In the genomic region with DNA sequence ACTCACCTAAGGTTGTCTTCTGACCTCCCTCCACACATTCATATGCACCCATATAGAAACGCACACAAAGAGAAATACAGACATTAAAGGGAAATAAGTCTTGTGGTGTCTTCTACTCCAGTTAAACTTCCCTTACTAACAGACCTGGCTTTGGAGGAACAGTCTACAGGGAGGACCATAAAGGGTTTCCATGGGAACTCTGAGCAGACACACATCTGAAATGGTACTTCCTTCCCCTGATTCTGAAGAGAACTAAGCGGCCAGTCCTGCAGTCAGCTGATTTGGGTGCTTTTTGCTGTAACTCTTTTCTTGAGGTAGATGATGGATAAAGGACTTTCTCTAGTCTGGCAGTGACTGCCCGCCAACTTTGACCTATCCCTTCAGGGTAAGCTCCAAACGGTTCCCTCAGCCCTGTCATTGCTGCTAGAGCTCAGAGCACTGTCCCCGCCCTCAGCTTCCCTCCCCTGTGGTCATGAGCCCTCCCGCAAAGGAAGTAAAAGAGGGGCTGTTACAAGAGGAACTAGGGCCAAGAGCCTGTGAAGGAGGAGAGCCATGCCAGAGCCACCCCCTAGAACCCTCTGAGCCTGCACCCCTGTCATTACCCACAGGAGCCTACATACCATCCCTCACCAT, we compare ENCODE assay signal across 8 mouse cellular contexts. TPM values are rescaled to one million over a fixed set of nuclear protein-coding genes. Genes with fewer than 3 reads are reported as not detected.
A peak's percentile ranks its signal among the peaks of the same experiment; 100 is the strongest.
DNase-seq lines count a peak whose midpoint lies in the region; ATAC-seq and TF ChIP-seq lines count a peak whose summit lies in the region.

A gene (plus strand): TSS at position 485 of the 633 bp plus-strand sequence.

- H3K27ac ChIP-seq in lung, postnatal 0 days (ENCODE audit: low read length) = no peak within 1 kb of the TSS
- no peak within 1 kb of the TSS for H3K27ac ChIP-seq in forebrain, embryonic 12.5 days

- no peak within 1 kb of the TSS for H3K9ac ChIP-seq in lung, postnatal 0 days (replicated peaks; ENCODE audit: low read depth)
- no peak within 1 kb of the TSS for H3K9ac ChIP-seq in forebrain, embryonic 12.5 days

- no peaks in the 10 kb centered on the region for H3K27me3 ChIP-seq in lung, postnatal 0 days (replicated peaks; ENCODE audit: insufficient read depth, low read length)
- H3K27me3 ChIP-seq in splenic B cell, adult 2 months (ENCODE audit: control insufficient read depth, insufficient read depth, low read length, poor library complexity, severe bottlenecking) = no peaks in the 10 kb centered on the region
- no peaks in the 10 kb centered on the region for H3K27me3 ChIP-seq in forebrain, embryonic 12.5 days

- 0 out of 2 replicates have a peak, but pooled peaks cover 14% of the 10 kb centered on the region for H3K36me3 ChIP-seq in lung, postnatal 0 days (ENCODE audit: insufficient read depth, low read length)
- no peaks in the 10 kb centered on the region for H3K36me3 ChIP-seq in splenic B cell, adult 2 months (ENCODE audit: control insufficient read depth, insufficient read depth, low read length, poor library complexity, severe bottlenecking)
- H3K36me3 ChIP-seq in forebrain, embryonic 12.5 days (replicated peaks) = peaks cover 7% of the 10 kb centered on the region

- ATAC-seq in erythroblast, adult 5-6 weeks (replicated peaks; ENCODE audit: low FRiP score, poor library complexity, severe bottlenecking) = no peak
- ATAC-seq in lung, postnatal 0 days = peak; percentile 40
- no peak for ATAC-seq in forebrain, embryonic 12.5 days (ENCODE audit: low FRiP score)

- H3K4me1 ChIP-seq in lung, postnatal 0 days (ENCODE audit: insufficient read depth, low read depth, low read length) = no peaks in the 10 kb centered on the region
- no peaks in the 10 kb centered on the region for H3K4me1 ChIP-seq in forebrain, embryonic 12.5 days

- no peak within 1 kb of the TSS for H3K4me2 ChIP-seq in lung, postnatal 0 days (replicated peaks; ENCODE audit: low read depth, low read length)
- no peak within 1 kb of the TSS for H3K4me2 ChIP-seq in forebrain, embryonic 12.5 days

- TF ChIP-seq EP300 in lung, postnatal 0 days (IDR thresholded peaks at IDR 0.05) = no peak

- TF ChIP-seq CTCF in lung, postnatal 0 days (IDR thresholded peaks at IDR 0.05) = no peak

- H3K9me3 ChIP-seq in lung, postnatal 0 days (ENCODE audit: low read length) = no peaks in the 10 kb centered on the region
- no peaks in the 10 kb centered on the region for H3K9me3 ChIP-seq in forebrain, embryonic 12.5 days

- H3K4me3 ChIP-seq in lung, postnatal 0 days (ENCODE audit: low read depth, low read length) = 0 out of 2 replicates have a peak within 1 kb of the TSS, but pooled peaks have one; percentile 6
- no peak within 1 kb of the TSS for H3K4me3 ChIP-seq in forebrain, embryonic 12.5 days (replicated peaks)

- peak; percentile 5 to 17 for DNase-seq in layer of hippocampus, postnatal 14 days (ENCODE audit: low spot score in 2 of 2)
- DNase-seq in layer of hippocampus, adult 18-20 months (ENCODE audit: low spot score in 2 of 2) = no peak
- DNase-seq in lung, postnatal 0 days (ENCODE audit: low spot score) = peak; percentile 50
- peak; percentile 70 for DNase-seq in splenic B cell, adult 2 months (ENCODE audit: low read depth, low spot score)
- DNase-seq in right cerebral cortex, postnatal 14 days = no peak
- no peak for DNase-seq in cerebellum, adult 11-12 months

- 39% methylated on average over 6 of the region's 6 CpGs for WGBS in lung, postnatal 0 days
- WGBS in forebrain, embryonic 12.5 days = 42% methylated on average over 6 of the region's 6 CpGs

RNA-seq across cellular contexts. Expression of the gene that starts here (rescaled TPM):
- 1 to 10 TPM; 1.5 to 2.6 TPM for total RNA-seq in layer of hippocampus, postnatal 14 days (2021)
- 1 to 10 TPM; 1.3 to 2.8 TPM for total RNA-seq in layer of hippocampus, adult 18-20 months (2021)
- 36.2 and 56.7 TPM in 2 replicates for total RNA-seq in erythroblast, adult 5-6 weeks (2015; ENCODE audit: low replicate concordance)
- 35.7 and 49.4 TPM in 2 replicates for total RNA-seq in erythroblast, adult 5-6 weeks (2017; ENCODE audit: low replicate concordance)
- polyA plus RNA-seq in lung, postnatal 0 days (2015; fragmentation: Nextera tagmentation; extraction: Ambion mirVana) = 6.5 and 8.1 TPM in 2 replicates
- 1.7 and 1.8 TPM in 2 replicates for polyA plus RNA-seq in forebrain, embryonic 12.5 days (2016; fragmentation: Nextera tagmentation; extraction: Ambion mirVana)

Comparison
In these comparisons a context has a peak if more than half of its experiments do, and no peak if none do; other contexts are left out.
1. RNA of the gene that starts here (total RNA-seq): 35.7 to 56.7 TPM in erythroblast, adult 5-6 weeks; 1.3 to 2.8 TPM in layer of hippocampus, adult 18-20 months and 1.5 to 2.6 TPM in layer of hippocampus, postnatal 14 days; every median in the first group is over 4 times any median in the second.
2. DNase-seq: peak in layer of hippocampus, postnatal 14 days (2 of 2), lung, postnatal 0 days (single experiment) and splenic B cell, adult 2 months (single experiment); none in layer of hippocampus, adult 18-20 months (0 of 2), right cerebral cortex, postnatal 14 days (single experiment) and cerebellum, adult 11-12 months (single experiment).